Mouse (Mus musculus): ENCODE data around the gene Fmnl3.

- no peak for TF ChIP-seq CTCF (conservative IDR thresholded peaks at IDR 0.05; ENCODE audit: insufficient read depth, insufficient read length, low read depth, low read length)
- TF ChIP-seq POLR2A (IDR thresholded peaks at IDR 0.05; ENCODE audit: low read depth, low read length), result no peak
Measured at GRCm38 (mm10) chr15:99396875-99397274, 26.6 kb upstream of the Fmnl3 start.
